Mouse (Mus musculus) liver, embryonic 16.5 days (tissue): ENCODE measurements around the gene Pde12. TPM values are rescaled to one million over a fixed set of nuclear protein-coding genes. Genes with fewer than 3 reads are reported as not detected.
A peak's percentile ranks its signal among the peaks of the same experiment; 100 is the strongest.
"Not testable (repeated sequence)": the region's sequence is repeated elsewhere in the genome, so short reads cannot be mapped to it uniquely, and the experiment has no call there.

ENCODE experiments used
- ATAC-seq: fragments of 200-750 bp; cut with Nextera tagmentation; 2 replicates; pipeline ENCODE4 v1.8.0; 2017; ENCODE audit warnings: low read depth, mild to moderate bottlenecking, moderate number of reproducible peaks, moderate library complexity
- H3K27ac ChIP-seq: fragments of 300-500 bp; sonication (generic); 2 replicates; pipeline ENCODE4 v1.5.1; 2014; ENCODE audit warnings: mild to moderate bottlenecking, low read length
- H3K27me3 ChIP-seq: fragments of 300-500 bp; sonication (generic); 2 replicates; pipeline ENCODE4 v1.6.1; 2014; ENCODE audit warnings: low read depth, low read length, mixed read lengths; ENCODE audit not compliant: control insufficient read depth, insufficient read depth
- H3K36me3 ChIP-seq: fragments of 300-500 bp; sonication (generic); 2 replicates; pipeline ENCODE4 v1.6.1; 2014; ENCODE audit warnings: mild to moderate bottlenecking; ENCODE audit not compliant: control insufficient read depth, insufficient read depth
- H3K4me1 ChIP-seq: fragments of 300-500 bp; sonication (generic); 2 replicates; pipeline ENCODE4 v1.6.1; 2014; ENCODE audit warnings: low read depth, low read length, mixed read lengths; ENCODE audit not compliant: control insufficient read depth
- H3K4me2 ChIP-seq: fragments of 300-500 bp; sonication (generic); 2 replicates; pipeline ENCODE4 v1.6.1; 2014; ENCODE audit warnings: low read depth, low read length, mixed read lengths
- H3K4me3 ChIP-seq: fragments of 300-500 bp; sonication (generic); 2 replicates; pipeline ENCODE4 v1.5.1; 2014; ENCODE audit warnings: low read depth, mild to moderate bottlenecking, low read length
- H3K9ac ChIP-seq: fragments of 300-500 bp; sonication (generic); 2 replicates; pipeline ENCODE4 v1.6.1; 2014; ENCODE audit warnings: low read depth, low read length
- H3K9me3 ChIP-seq: fragments of 300-500 bp; sonication (generic); replicated peaks from 2 replicates; pipeline ENCODE4 v1.6.1; 2016; ENCODE audit warnings: low read length; ENCODE audit not compliant: control insufficient read depth
- WGBS: fragments of 180-500 bp; shearing (Covaris S2); extraction: QIAGEN DNeasy Blood & Tissue Kit; methylation state at CpG from one replicate; pipeline ENCODE4 v1.1.7; 2014; ENCODE audit not compliant: insufficient replicate concordance; 5-methylcytosine and 5-hydroxymethylcytosine counted together
- polyA plus RNA-seq: library from polyadenylated mRNA; unstranded; fragments of >200 nt; fragmentation: Nextera tagmentation; extraction: Ambion mirVana; gene quantifications from 2 replicates; pipeline ENCODE4 v1.2.1, GENCODE M21; 2015

The Pde12 gene
- polyA plus RNA-seq, result 4.6 TPM in 2 replicates

DNA sequence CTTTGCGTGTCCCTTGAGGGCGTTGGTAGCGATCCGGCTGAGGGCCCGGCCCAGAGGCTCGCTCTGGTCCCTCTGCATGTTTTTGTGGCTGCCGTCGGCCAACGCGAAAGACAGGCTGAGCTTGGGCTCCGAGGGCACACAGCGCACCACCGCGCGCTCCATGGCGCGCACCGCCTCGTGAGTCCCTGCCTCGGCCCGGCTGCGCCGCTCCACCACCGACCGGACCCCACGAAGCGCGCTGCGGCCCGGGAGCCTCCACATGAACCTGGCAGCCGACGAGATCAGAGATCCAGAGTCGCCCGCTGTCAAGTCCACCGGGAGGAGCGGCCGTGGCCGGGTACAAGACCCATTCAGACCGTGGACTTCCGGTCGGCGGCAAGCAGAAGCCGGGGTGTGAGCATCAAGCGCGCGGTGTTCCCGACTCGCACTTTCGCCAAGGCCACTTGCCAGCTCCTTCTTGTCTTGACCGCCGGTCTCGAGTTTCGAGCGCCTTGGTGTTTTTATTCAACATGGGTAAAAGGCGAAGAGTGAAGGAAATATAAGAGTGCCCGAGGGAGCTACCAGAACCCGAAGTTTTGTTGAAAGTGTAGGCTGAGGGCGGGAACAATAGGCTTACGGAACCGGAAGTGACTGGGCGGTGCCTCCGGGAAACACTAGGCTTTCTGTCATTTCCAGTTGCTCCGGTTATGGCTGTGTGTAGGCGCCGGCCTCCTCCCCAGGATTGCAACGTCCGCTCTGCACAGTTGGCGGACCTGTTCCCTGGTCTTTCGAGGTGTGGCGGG lies at the start of gene Pde12:
Gene Pde12 (minus strand): TSS at position 592 of the 782 bp plus-strand sequence.
- H3K9me3 ChIP-seq, result no peaks in the 10 kb centered on the region
- ATAC-seq, result peak; percentile 85
- peak within 1 kb of the TSS; percentile 93 for H3K27ac ChIP-seq
- peak within 1 kb of the TSS; percentile 83 for H3K4me3 ChIP-seq
- peaks cover 15% of the 10 kb centered on the region for H3K4me1 ChIP-seq
- H3K4me2 ChIP-seq, result peak within 1 kb of the TSS; percentile 84
- H3K27me3 ChIP-seq, result no peaks in the 10 kb centered on the region
- H3K9ac ChIP-seq, result peak within 1 kb of the TSS; percentile 88
- under 1% methylated on average over 70 of the region's 70 CpGs for WGBS
- H3K36me3 ChIP-seq, result peaks cover 7% of the 10 kb centered on the region

DNA sequence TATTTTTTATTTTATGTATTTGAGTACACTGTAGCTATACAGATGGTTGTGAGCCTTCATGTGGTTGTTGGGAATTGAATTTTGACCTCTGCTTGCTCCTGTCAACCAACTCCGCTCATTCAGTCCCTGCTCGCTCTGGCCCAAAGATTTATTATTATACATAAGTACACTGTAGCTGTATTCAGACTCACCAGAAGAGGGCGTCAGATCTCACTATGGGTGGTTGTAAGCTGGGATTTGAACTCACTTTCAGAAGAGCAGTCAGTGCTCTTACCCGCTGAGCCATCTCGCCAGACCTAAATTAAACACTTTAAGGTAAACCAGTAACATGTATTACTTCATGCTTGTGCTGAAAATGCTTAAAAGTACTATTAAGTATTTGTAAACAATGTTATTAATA lies 35.6 kb upstream of the Pde12 start:
- not testable (repeated sequence) for ATAC-seq, H3K9ac ChIP-seq, H3K36me3 ChIP-seq, H3K27me3 ChIP-seq, H3K9me3 ChIP-seq, H3K27ac ChIP-seq, H3K4me2 ChIP-seq, H3K4me1 ChIP-seq, H3K4me3 ChIP-seq
- 78% methylated on average over 5 of the region's 5 CpGs for WGBS

DNA sequence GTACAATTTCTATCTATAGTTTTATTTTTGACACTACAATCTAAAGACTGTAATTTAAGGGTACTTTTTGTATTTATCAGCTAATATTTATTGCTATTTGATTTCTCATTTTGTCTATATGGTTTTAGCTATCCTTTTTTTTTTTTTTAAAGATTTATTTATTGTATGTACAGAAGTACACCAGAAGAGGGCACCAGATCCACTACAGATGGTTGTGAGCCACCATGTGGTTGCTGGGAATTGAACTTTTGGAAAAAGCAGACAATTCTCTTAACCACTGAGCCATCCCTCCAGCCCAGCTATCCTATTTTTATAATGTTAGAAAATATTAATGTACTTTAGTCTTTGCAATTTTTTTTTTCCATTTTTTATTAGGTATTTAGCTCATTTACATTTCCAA lies 28.2 kb upstream of the Pde12 start:
- Histone ChIP-seq H3K27ac (no peak overlapping the region), H3K4me1 (no peaks in the 10 kb centered on the region), H3K36me3 (no peaks in the 10 kb centered on the region), H3K9ac (no peak overlapping the region), H3K4me2 (no peak overlapping the region), H3K4me3 (no peak overlapping the region), H3K27me3 (no peaks in the 10 kb centered on the region), H3K9me3 (no peaks in the 10 kb centered on the region)
- ATAC-seq, result no peak

DNA sequence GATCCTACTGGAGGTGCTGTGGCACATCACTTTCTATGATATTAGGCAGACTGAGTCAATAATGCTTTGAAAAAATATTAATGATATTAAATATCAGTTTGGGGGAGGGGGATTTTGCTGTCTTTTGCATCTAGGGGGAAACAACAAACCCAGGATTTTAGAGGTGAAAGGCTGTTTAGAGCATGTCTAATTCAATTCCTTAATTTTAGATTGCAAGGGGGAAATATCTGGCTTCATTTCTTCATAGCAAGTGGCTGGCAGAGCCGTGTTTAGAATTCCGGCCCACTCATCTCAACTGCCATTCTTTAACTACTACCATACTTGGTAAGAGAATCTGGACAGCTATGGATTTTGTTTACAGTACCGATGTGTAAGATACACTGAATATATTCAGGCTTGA lies 23.3 kb upstream of the Pde12 start, which contains the start of gene Dnah12:
Gene Dnah12 (plus strand): TSS at position 301 of the 400 bp plus-strand sequence.
- Histone ChIP-seq H3K36me3 (no peaks in the 10 kb centered on the region), H3K4me3 (no peak within 1 kb of the TSS), H3K27ac (no peak within 1 kb of the TSS), H3K27me3 (no peaks in the 10 kb centered on the region), H3K9ac (no peak within 1 kb of the TSS), H3K4me1 (no peaks in the 10 kb centered on the region), H3K9me3 (no peaks in the 10 kb centered on the region), H3K4me2 (no peak within 1 kb of the TSS)
- ATAC-seq, result no peak
- 76% methylated on average over 3 of the region's 3 CpGs for WGBS

DNA sequence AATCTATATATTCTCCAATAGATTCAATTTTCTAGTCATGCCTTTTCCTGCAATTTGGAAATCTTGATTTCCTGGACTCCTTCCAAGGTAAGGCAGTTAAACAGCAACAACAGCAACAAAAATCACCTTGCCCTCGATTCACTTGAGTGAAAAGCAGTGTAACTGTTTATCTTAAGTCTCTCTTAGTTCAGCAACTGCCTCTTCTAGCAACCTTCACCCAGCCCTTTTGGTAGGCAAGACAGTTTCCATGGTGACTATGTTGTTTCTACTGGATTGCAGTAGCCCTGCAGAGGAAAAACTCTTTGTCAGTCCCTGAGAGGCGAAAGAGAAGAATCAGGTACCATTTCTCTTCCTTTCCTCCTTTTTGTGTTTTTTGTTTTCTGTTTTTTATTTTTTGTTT lies 21.7 kb upstream of the Pde12 start:
- ATAC-seq, result no peak
- WGBS, result 51% methylated on average over 2 of the region's 2 CpGs
- H3K4me1 ChIP-seq, result no peaks in the 10 kb centered on the region
- no peaks in the 10 kb centered on the region for H3K27me3 ChIP-seq
- H3K9ac ChIP-seq, result no peak overlapping the region
- no peak overlapping the region for H3K27ac ChIP-seq
- H3K4me2 ChIP-seq, result no peak overlapping the region
- no peaks in the 10 kb centered on the region for H3K36me3 ChIP-seq
- no peaks in the 10 kb centered on the region for H3K9me3 ChIP-seq
- no peak overlapping the region for H3K4me3 ChIP-seq

DNA sequence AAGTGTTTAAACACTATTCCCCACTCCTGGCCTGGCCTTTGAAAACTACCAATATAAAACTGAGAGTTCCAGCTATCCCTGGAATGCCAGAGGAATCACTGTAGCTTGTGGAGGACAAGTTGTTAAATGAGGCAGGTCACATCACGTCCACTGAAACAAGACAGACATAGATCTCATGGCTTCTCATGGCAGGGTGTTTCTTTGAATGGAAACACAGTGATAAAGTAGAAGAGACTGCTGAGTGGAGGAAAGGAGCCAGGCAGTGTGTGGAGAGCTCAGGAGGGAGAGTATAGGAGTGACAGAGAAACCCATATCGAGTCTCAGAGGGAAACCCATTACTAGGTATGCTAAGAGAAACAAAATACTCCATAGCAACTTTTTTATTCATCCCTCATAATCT lies 21.0 kb upstream of the Pde12 start:
- Histone ChIP-seq H3K36me3 (no peaks in the 10 kb centered on the region), H3K9me3 (no peaks in the 10 kb centered on the region), H3K4me1 (no peaks in the 10 kb centered on the region), H3K4me3 (no peak overlapping the region), H3K4me2 (no peak overlapping the region), H3K9ac (no peak overlapping the region), H3K27ac (no peak overlapping the region), H3K27me3 (no peaks in the 10 kb centered on the region)
- ATAC-seq, result no peak
- WGBS, result 47% methylated on average over 2 of the region's 2 CpGs

DNA sequence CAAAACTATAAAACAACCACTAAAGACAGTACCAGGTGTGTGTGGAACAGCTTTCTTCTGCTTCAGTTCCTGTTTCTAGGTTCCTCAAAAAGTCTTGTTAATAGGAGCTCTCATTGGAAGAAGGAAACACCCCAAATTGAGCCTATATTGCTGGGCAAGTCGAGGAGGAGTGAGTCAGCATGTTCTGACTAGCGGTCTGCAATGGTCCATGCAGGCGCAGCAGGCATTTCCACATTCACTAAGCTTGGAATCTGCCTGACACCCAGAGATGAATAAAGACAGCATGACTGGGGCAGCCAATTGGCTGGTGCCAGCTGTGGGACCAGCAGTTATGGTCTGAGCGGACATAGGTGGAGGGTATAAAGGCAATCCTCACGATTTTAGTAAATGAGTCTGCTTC lies 6.1 kb upstream of the Pde12 start:
- ATAC-seq, result peak; percentile 82
- H3K27ac ChIP-seq, result no peak overlapping the region
- no peaks in the 10 kb centered on the region for H3K36me3 ChIP-seq
- H3K9ac ChIP-seq, result peak overlapping the region; percentile 1; the same call in 1 of the 2 replicates
- WGBS, result 37% methylated on average over 5 of the region's 5 CpGs
- H3K4me2 ChIP-seq, result peak overlapping the region; percentile 58
- no peaks in the 10 kb centered on the region for H3K9me3 ChIP-seq
- H3K27me3 ChIP-seq, result no peaks in the 10 kb centered on the region
- H3K4me3 ChIP-seq, result peak overlapping the region; percentile 22
- peaks cover 15% of the 10 kb centered on the region for H3K4me1 ChIP-seq

DNA sequence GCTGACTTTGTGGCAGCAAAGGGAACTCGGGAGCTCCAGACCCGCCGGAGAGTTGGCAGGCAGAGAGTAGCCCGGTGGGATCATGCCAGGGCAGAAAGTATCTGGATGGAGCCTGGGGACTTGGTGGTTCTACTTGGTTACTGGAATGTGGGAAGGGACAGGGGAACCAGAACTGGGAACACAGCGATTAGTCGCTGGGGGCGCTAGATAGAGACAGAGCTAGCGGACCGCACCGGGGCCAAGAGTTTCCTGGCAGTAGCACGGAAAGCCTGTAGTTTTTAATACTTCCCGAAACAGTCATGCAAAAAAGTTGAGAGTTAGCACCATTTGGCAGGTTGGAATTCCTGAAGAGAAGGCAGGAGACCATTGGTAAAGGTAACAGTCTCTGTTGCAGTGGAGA lies 5.7 kb upstream of the Pde12 start:
- peak overlapping the region; percentile 58 for H3K4me2 ChIP-seq
- no peak overlapping the region for H3K27ac ChIP-seq
- peak overlapping the region; percentile 22 for H3K4me3 ChIP-seq

DNA sequence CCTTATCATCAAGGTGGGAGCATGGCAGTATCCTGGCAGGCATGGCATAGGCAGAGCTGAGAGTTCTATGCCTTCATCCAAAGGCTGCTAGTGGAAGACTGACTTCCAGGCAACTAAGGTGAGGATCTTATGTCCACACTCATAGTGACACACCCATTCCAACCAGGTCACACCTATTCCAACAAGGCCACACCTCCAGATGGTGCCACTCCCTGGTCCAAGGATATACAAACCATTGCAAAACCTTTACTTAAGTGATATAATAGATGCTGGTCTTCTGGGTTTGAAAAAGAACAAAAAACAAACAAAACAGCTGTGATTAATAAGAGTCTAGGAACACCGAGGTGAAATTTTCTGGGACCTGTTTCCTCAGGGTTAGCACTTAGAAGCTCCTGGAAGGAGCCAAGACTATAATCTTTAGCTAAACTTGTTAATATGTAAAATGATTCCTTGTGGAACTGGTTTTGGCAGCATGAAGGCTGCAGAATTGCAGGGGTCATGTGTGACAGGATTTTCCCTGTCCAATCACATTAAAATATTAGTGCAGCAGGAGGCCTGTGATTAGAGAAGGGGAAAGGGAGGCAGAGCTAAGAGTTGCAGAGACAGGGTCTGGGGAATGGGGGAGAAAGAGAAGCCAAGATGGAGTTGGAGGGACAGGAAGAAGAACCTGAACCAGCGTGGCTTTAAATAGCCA lies 4.9 kb upstream of the Pde12 start:
- H3K4me1 ChIP-seq, result peaks cover 19% of the 10 kb centered on the region
- H3K4me2 ChIP-seq, H3K27ac ChIP-seq, H3K9ac ChIP-seq, H3K9me3 ChIP-seq, H3K4me3 ChIP-seq, H3K36me3 ChIP-seq, H3K27me3 ChIP-seq, ATAC-seq: not testable (repeated sequence)
- 74% methylated on average over 2 of the region's 2 CpGs for WGBS

More for the DNA sequence above, 5.7 kb upstream of the Pde12 start:
- Histone ChIP-seq H3K9ac (peak overlapping the region; percentile 1; the same call in 1 of the 2 replicates), H3K4me1 (peaks cover 18% of the 10 kb centered on the region), H3K9me3 (no peaks in the 10 kb centered on the region), H3K36me3 (no peaks in the 10 kb centered on the region), H3K27me3 (no peaks in the 10 kb centered on the region)
- ATAC-seq, result peak; percentile 75
- WGBS, result 27% methylated on average over 12 of the region's 12 CpGs
